Mouse (Mus musculus) bone marrow macrophage, adult 2 months (primary cell): ENCODE data around the gene Tia1. TPM values are rescaled to one million over a fixed set of nuclear protein-coding genes. Genes with fewer than 3 reads are reported as not detected.

ENCODE experiments used
- H3K27ac ChIP-seq: 2 replicates; pipeline ENCODE4 v1.5.1; 2012; ENCODE audit warnings: low read depth, low read length; ENCODE audit not compliant: insufficient read depth
- H3K4me1 ChIP-seq: 2 replicates; pipeline ENCODE4 v1.6.1; 2012; ENCODE audit warnings: low read length; ENCODE audit not compliant: control insufficient read depth, insufficient read depth
- H3K4me3 ChIP-seq: 2 replicates; pipeline ENCODE4 v1.5.1; 2012; ENCODE audit warnings: mild to moderate bottlenecking, low read length, moderate library complexity; ENCODE audit not compliant: insufficient read depth
- CTCF ChIP-seq: IDR thresholded peaks from 2 replicates; pipeline ENCODE4 v1.5.1; 2012; ENCODE audit warnings: low read depth, mild to moderate bottlenecking, low read length, moderate library complexity
- POLR2A ChIP-seq: IDR thresholded peaks from 2 replicates; pipeline ENCODE4 v1.6.1; 2012; ENCODE audit warnings: mild to moderate bottlenecking, low read depth, low read length, borderline replicate concordance
- polyA plus RNA-seq: library from polyadenylated mRNA; stranded (reverse); fragments of >200 nt; gene quantifications from 2 replicates; pipeline ENCODE4 v1.2.4, GENCODE M21; 2012; ENCODE audit not compliant: missing spikeins, insufficient read depth, insufficient read length

Tia1 gene
- polyA plus RNA-seq, 1 experiment, result 49.7 TPM

GRCm38 (mm10) chr6:86445551-86445950, 41.5 kb downstream of the Tia1 start:
- Histone ChIP-seq H3K4me1 (peaks cover 23% of the 10 kb centered on the region), H3K4me3 (no peak overlapping the region), H3K27ac (no peak overlapping the region)
- TF ChIP-seq POLR2A (no peak), CTCF (no peak)

GRCm38 (mm10) chr6:86446927-86447568, 43.0 kb downstream of the Tia1 start:
- TF ChIP-seq CTCF (no peak), POLR2A (no peak)
- Histone ChIP-seq H3K4me3 (peak overlapping the region; percentile 10; the same call in 1 of the 2 replicates), H3K27ac (peak overlapping the region; percentile 79), H3K4me1 (peaks cover 15% of the 10 kb centered on the region)

GRCm38 (mm10) chr6:86456727-86457126, 52.7 kb downstream of the Tia1 start:
- TF ChIP-seq CTCF, result no peak
- TF ChIP-seq POLR2A, result no peak
- no peak overlapping the region for H3K4me3 ChIP-seq
- H3K27ac ChIP-seq, result no peak overlapping the region
- peaks cover 9% of the 10 kb centered on the region for H3K4me1 ChIP-seq

- Histone ChIP-seq H3K27ac (no peak overlapping the region), H3K4me3 (no peak overlapping the region), H3K4me1 (no peaks in the 10 kb centered on the region)
- no peak for TF ChIP-seq CTCF
- TF ChIP-seq POLR2A, result no peak
Observed at GRCm38 (mm10) chr6:86463079-86463478, 59.1 kb downstream of the Tia1 start.

- Histone ChIP-seq H3K4me3 (peak overlapping the region; percentile 62; the same call in 1 of the 2 replicates), H3K4me1 (peaks cover 16% of the 10 kb centered on the region), H3K27ac (peak overlapping the region; percentile 77)
- TF ChIP-seq POLR2A (no peak), CTCF (no peak)
Observed at GRCm38 (mm10) chr6:86471317-86471716, 67.3 kb downstream of the Tia1 start.

GRCm38 (mm10) chr6:86471760-86472099, 67.7 kb downstream of the Tia1 start:
- peak overlapping the region; percentile 62 for H3K4me3 ChIP-seq
- H3K27ac ChIP-seq, result peak overlapping the region; percentile 77
- peaks cover 17% of the 10 kb centered on the region for H3K4me1 ChIP-seq
- no peak for TF ChIP-seq POLR2A

- TF ChIP-seq POLR2A, result 0 out of 2 replicates have a peak, but pooled peaks have one; percentile 41
- TF ChIP-seq CTCF, result no peak
- peak overlapping the region; percentile 77 for H3K27ac ChIP-seq
- peak overlapping the region; percentile 62 for H3K4me3 ChIP-seq
- H3K4me1 ChIP-seq, result peaks cover 21% of the 10 kb centered on the region
Observed at GRCm38 (mm10) chr6:86472100-86472955, 68.3 kb downstream of the Tia1 start.

- TF ChIP-seq CTCF, result no peak
- no peak for TF ChIP-seq POLR2A
- Histone ChIP-seq H3K4me1 (peaks cover 21% of the 10 kb centered on the region), H3K4me3 (peak overlapping the region; percentile 61), H3K27ac (no peak overlapping the region)
Observed at GRCm38 (mm10) chr6:86473077-86473476, 69.1 kb downstream of the Tia1 start.

GRCm38 (mm10) chr6:86474072-86474471, 70.1 kb downstream of the Tia1 start:
- Histone ChIP-seq H3K4me3 (no peak overlapping the region), H3K27ac (no peak overlapping the region), H3K4me1 (peaks cover 21% of the 10 kb centered on the region)
- no peak for TF ChIP-seq CTCF

GRCm38 (mm10) chr6:86474646-86475181, 70.7 kb downstream of the Tia1 start:
- H3K4me1 ChIP-seq, result peaks cover 25% of the 10 kb centered on the region
- no peak overlapping the region for H3K27ac ChIP-seq
- H3K4me3 ChIP-seq, result no peak overlapping the region

More at GRCm38 (mm10) chr6:86474646-86475181, 70.7 kb downstream of the Tia1 start:
- no peak for TF ChIP-seq CTCF
- TF ChIP-seq POLR2A, result no peak
